Mouse (Mus musculus) ZHBTc4 (cell line): ENCODE data around the gene Rnf181.
A peak's percentile ranks its signal among the peaks of the same experiment; 100 is the strongest.

Source experiments
- DNase-seq: peaks from one replicate; pipeline ENCODE4 v3.0.0-alpha.2; 2011; ENCODE audit warnings: low read depth, low spot score

Rnf181 gene

DNA sequence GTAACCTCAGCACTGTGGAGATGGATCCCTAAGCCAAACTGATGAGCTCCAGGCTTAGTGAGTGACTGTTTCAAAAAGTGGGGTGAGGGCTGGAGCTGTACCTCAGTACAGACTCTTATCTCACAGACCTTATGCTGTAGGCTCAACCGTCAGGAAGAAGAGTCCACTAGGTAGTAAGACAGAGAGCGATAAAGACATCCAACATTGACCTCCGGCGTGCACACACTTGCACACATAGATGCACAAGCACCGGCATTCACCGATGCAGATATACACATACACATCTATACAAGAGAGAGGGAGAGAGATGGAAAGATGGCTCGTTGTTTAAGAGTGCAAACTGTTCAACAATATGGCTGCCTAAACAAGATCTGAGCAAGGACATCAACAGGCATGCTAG lies 17.2 kb upstream of the Rnf181 start:
- no peak for DNase-seq

DNA sequence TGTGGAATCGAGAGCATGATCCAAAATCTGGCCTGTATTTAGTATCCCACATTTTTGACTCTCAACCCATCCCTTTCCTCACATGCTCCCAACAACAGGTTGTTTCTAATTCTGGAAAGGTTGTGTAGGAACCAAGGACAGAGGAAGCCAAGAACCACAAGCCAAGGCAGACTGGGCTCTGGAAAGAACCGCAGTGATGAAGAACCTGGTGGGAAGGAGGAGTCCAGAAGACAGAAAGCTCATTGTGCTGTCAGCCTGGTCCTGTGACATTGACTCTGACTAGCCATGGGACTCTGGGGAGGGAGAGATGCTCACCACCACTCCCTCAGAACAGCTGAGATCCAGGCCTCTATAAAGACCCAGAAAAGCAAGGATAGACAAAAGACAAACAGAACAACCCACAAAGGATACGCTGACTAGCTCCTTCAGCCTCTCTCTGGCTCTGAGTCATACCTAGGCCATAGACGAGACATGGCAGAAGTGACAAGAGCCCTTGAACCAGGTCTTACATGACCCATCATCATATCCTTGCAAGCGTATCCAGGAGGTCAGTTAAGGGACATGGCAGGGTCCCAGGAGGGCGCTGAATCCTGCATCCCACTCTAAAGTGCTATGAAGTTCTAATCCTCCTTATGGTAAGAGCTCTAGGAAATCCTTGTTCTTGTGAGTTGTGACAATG lies 16.5 kb upstream of the Rnf181 start:
- no peak for DNase-seq

DNA sequence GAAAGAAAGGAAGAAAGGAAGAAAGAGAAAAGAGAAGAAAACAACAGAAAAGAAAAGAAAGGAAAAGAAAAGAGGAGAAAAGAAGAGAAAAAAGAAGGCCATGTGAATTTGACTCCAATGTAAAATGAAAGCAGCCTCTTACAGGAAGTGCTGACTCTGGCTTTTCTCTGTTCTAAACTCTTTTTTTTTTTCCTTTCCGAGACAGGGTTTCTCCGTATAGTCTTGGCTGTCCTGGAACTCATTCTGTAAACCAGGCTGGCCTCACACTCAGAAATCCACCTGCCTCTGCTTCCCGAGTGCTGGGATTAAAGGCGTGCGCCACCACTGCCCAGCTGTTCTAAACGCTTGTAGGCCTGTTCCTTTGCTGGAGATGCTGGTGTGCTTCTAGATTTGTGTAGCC lies 15.7 kb upstream of the Rnf181 start:
- DNase-seq, result no peak

DNA sequence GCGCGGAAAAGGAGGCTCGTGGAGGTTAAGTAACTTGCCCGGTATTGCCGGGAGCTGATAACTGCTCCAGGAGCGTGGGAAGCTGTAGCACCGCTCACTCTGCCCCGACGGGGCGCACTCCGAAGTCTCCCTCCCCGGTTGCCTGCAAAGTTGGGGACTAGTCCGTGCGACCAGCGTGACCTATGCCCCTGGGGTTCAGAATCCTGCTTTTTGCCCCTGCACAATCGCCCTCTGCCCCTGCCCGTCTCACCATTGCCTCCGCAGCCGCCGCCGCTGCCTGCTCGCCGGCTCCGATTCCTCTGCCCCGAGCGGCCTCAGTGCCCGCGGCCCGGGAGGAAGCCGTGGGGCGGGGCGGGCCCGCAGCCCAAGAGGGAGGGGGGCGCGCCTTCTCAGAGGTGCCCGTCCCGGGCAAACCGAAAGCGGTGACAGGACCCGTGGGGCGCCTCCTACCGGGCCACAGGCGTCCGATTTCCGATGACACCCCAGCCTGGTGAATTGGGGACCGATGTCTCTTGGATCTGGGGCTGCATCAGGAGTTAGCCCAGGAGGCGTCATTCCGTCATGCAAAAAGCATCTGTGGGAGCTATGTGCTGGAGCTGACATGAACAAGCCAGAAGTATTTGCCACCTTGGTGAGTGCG lies 13.5 kb upstream of the Rnf181 start, which contains the start of gene Vamp5:
Vamp5 (minus strand) TSS at position 338 of the 640 bp plus-strand sequence.
- DNase-seq, result peak; percentile 55

DNA sequence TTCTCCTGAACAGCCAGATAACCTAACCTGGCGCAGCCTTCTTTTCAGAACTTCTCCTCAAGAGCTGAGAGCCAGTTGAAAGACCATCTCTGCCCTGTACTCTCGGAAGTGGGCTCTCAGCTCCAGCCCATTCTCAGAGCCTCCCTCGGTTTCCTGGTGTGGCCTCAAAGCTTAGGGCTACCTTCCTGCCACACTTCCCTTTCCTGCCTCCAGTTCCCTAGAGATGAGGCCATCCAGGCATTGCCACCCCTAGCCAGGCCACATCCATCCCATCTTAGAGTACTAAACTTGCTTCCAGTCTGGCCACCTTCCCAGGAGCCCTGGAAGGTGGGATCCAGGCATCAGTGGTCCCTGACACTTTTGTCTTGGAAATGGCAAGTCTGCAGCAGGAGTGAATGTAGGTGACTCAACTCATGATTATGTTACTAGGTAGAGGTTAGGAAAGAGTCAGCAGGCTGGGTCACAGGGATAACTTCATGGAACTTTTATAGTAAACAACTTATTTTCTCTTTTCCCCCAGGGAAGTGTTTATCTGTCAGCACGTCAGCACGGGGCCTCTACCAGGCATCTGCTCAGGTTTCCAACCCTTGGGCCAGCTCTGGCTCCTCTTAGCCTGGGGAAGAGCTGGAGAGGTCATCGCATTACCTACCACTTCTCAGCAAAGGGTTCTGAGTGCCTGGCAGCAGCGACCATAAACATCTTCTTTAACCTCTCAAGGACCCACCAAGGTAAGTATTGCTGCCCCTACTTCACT lies 12.8 kb upstream of the Rnf181 start:
- no peak for DNase-seq

DNA sequence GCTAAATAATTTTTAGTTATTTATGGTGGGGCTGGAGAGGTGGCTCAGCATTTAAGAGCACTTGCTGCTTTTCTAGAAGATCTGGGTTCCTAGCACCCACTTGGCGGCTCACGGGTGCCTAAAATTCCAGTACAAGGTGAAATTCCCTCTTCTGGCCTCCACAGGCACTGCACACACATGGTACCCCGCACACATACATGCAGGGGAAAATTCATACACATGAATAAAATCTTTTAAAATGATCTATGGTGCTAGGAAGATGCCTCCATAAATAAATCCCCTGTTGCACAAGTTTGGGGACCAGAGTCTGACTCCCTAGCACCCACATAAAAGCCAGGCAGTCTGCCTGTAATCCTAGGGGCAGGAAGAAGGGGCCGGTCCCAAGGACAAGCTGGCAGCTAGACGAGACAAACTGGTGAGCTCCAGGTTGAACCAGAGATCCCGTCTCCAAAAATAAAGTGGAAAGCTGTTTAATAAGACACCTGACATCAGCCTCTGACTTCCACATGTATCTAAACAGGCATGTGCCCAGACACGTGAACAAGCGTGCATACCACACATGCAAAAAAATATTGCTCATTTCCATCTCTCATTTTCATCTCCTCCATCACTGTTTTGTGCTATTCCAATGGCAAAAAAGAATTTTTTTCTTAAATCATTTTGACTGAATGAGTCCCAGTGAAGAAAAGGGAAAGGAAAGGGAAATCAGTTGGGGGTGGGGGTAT lies 11.9 kb upstream of the Rnf181 start:
- DNase-seq, result no peak

DNA sequence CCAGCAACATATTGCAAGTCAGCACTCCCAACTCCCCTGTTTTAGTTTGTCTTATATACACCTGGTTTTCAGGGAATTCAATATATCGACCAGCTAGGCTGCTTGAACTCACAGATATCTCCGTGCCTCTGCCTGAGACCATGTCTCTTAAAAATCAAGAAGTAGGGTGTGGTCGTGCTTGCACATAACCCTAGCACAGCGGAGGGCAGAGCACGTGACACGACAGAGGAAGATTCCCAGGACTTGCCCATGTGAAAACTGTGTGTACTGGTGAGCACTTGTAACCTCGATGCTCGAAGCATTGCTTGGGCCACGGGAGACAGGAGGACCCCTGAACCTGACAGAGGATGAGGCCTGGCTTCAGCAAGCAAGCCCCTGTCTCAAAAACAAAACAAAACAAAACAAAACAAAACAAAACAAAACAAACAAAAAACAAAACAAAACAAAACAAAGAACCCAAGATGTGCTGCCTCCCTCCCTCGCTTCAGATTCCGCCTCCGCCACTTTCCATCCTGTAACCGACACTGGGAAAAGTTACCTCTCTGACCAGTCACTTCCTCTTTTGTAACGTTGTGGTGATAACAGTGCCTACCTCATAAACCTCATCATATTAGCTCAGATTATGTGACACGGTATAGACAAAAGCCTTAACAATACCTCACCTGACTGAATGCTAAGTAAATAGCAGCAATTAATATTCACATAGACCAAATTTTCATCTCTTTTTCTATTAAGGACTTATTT lies 8.2 kb upstream of the Rnf181 start:
- DNase-seq, result no peak

DNA sequence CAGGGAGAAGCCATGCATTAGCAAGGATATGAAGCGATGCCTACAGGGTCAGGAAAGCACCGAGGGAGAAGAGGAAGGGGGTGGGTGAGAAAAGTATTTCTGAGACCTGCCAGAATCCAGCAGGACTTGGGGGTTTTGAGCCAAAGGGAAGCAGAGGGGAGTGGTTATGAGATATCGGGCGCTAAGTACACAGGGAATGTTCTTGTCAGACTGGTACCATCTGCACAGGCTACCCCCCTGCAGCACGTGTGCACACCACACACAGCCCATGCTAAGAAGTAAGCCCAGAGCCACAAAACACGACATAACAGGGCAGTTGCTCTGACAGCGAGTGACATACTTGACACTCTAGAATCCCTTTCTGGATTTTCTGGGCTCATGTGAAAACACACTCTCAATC lies 7.5 kb upstream of the Rnf181 start:
- DNase-seq, result no peak

DNA sequence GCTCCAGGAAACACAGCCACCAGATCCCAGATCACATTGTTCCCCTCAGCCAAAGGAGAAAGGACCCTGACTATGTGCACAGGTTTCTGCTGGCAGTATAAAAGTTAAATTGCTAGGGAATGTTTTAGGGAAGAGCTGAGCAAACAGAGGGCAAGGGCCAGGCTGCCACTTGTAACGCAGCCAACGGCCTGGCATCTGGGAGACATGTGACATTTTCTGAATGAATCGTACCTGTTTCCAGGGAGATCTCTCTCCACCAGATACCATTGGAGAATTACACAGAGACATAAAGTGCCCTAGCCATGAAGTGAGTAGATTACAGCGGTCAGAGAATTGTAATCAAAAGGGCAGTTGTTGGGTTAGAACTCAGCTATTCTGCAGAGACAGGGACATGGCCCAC lies 6.4 kb upstream of the Rnf181 start:
- no peak for DNase-seq

DNA sequence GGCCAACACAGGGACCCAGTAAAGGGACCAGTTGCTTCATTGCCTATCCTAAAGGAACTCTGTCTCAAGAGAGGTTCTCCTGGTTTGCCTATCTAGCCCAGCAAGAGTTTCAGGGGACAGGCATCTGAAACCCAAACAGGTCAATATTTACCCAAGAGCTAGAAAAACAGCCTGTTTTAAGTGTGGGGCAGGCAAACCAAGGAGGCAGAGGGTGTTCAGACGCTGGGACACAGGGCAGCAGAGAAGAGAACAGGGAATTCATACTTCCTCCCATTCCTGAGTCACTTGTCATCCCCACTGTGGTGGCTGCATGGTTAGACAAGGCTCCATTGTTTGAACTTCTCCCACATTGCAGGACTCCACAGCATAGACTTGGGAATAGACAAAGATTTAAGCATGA lies 4.8 kb upstream of the Rnf181 start:
- no peak for DNase-seq

DNA sequence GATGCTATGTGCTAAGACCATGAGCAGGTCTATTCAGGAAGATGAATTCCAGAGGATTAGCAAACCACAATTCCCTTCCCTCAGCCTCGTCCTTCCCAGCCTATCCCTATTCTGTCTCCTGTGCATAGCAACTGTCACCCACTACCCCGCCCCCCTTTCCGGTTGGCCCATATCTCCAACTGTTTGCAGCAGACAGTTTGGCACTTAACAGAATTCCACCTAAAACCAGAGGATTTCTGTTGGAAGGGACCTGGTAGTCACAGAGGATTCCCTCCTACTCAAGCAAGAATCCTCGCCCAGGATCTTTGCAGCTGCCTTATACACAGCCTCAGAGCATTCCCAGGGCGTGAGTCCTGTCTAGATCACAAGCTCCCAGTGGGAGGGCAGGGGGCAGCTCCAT lies 4.4 kb upstream of the Rnf181 start:
- no peak for DNase-seq

DNA sequence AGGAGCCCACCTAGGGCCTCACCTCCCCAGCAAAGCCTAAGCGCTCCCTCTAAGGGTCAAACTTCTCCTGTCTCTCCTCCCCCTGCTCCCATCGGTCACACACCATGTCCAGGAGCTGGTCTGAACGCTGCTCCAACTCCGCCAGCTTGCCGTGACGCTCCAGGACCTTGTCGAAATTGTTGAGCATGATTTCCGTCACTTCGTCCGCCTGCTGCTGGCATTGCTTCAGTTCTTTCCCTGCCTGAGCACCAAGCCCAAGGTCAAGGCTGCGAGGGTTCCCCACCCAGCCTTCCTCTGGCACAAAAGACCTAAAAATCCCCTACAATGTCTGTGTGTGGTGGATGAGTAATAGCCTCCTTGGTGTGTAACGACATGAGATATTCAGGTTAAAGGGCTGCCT lies 3.3 kb upstream of the Rnf181 start:
- no peak for DNase-seq

DNA sequence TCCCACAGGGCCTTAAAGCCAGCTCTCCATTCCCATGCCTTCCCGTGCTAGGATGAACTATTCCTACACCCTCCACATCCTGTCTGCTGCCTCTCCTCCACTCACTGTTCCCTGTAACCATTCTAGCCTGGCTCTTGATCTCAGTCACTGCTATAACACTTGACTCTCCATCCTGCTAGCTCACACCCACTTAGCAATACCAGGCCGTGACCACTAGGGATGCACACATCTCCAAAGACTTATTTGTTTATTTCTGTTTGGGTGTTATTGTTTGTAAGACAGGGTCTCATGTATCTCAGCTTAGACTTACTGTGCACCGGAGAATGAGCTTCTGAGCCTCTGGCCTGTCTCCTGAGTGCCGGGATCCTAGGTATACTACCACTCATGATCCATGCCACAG lies 2.8 kb upstream of the Rnf181 start:
- peak; percentile 63 for DNase-seq

DNA sequence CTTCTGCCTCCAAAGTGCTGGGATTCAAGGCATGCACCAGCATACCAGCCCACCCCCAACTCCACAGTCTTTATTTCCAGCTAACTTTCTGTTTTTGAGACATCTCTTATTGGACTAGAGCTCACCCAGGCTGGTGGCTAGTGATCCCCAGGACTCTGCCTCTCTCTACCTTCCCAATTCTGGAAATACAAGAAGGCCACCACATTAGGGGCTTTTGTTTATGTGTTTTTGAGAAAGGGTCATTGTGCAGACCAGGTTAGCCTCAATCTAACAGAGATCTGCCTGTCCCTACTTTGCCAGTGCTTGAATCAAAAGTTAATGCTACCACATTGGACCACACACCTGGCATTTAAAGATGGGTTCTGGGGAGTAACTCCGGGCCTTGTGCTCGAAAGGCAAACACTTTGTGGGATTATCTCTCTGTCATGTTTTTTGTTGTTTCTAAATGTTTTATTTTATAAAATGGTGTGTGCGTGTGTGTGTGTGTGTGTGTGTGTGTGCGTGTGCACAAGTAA lies 761 bp upstream of the Rnf181 start:
- DNase-seq, result no peak

DNA sequence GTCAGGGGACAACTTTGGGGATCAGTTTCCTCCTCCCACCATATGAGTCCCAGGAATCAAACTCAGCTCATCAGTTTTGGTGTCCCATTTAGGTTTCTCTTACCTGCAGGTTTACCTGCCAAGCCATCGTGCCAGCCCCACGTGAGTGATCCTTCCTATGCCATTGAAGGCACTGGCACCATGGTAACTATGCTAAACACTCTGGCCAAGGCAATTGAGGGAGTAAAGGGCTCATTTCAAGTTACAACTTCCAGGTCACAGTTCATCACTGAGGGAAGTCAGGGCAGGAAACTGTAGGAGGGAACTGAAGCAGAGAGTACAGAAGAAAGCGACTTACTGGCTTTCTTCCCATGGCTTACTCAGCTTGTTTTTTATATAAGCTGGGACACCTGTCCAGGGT lies 452 bp downstream of the Rnf181 start:
- DNase-seq, result no peak

DNA sequence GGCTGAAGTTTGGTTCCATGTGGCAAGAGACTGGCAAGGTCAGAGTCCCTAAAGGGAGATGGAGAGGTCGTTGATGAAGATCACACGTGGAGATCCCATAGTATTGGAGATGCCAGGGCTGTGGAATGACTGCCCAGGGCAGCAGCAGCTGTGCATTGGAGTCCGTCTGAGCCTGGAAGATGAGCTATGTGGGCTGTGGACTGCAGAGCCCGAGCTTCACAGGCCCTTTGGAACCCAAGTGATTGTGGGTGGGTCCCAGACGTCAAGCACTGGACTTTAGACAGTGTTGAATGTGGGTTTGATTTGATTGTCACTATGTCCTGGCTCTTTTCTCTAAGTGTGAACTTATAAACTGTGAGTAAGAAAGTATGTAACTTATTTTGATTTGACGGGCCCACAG lies 1.8 kb downstream of the Rnf181 start:
- no peak for DNase-seq

DNA sequence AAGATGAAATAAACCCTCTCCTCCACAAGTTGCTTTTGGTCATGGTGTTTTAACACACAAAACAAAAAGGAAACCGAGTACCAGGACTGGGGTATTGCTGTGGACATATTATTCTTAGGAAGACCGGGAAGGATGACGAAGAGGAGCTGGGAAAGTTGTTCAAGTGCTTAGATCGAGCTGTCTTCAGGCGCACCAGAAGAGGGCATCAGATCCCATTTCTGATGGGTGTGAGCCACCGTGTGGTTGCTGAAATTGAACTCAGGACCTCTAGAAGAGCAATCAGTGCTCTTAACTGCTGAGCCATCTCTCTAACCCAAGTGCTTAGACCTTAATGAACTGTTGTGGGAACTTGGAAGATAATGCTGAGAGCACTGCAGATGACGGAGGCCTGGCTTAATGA lies 2.7 kb downstream of the Rnf181 start:
- DNase-seq, result no peak

DNA sequence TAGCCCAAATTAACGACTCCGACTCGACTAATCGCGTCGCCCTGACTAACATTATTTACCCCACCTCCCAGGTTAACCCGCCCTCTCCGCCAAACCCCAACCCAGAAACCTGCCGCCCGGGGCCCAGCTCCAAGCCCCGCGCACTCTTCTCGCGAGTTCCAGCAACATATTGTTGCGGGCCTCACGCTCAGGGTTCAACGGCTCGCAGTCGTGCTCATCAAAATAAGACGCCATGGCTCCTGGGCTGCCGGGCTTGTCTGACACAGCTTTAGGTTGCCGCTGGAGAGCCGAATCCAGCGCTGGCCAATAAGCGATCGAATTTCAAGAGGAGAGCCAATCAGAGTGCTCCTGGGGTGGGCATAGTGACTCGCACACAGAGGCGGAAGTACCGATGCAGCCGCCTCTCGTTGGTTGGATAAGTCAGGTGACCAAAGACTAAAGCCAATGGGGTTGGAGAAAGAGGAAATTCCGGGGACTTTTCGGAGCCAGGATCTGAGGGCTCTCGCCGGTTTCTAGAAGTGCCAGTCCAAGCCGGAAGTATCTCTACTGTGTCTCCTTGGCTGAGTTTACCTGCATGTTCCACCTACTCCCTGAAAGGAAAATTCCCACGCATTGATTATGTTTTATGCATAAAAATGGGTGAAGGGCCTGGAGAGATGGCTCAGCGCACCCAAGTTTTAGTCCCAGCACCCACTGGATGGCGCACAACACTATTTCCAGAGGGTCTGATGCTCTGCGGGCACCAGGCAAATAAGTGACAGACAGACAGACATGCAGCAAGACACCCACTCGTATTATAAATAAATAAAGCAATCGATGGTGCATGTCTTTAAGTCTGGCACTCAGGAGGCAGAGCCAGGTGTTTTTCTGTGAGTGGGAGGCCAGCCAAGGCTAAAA lies 4.4 kb downstream of the Rnf181 start:
- DNase-seq, result peak; percentile 98

DNA sequence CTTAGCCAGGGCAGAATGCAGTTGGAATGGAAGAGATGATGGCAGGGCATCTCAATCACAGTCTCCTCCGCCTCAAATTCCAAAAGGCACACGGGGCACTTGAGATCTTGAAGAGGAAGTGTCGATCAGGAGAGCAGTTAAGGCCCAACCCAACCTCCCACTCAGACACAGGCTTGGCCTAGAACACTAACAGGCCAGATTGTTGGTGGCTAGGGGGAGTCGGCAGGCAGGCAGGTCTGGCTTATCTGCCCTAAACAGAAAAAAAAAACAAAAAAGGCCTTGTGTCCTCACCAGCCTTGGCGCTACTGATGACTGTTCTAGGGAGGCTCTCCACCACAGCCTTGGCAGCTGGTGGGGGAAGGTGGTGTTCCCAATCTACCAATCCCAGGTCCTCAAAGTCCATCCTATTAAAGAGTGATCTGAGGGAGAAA lies 5.6 kb downstream of the Rnf181 start:
- DNase-seq, result peak; percentile 79

DNA sequence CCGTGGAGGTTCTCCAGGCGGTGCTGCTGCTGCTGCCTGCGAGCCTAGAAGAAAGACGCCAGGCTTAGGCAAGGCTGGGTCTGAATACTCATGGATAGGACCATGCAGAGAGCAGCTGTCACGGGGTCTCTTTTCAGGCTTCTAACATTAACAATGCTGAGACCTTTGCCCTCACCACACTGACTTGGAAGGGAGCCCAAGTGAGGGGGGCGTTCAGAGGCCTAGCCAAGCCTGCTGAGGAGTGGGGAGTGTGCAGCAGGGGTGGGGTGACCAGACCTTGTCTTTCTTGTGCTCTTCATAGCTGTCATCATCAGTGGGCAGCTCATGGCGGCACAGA lies 6.2 kb downstream of the Rnf181 start:
- no peak for DNase-seq
